Mouse (Mus musculus): ENCODE measurements around the gene Derl3. TPM values are rescaled to one million over a fixed set of nuclear protein-coding genes. Genes with fewer than 3 reads are reported as not detected.
A peak's percentile ranks its signal among the peaks of the same experiment; 100 is the strongest.
"Not testable (repeated sequence)": the region's sequence is repeated elsewhere in the genome, so short reads cannot be mapped to it uniquely, and the experiment has no call there.

The Derl3 gene
- total RNA-seq (2022): 1 to 10 TPM in 1 of 4 experiments, not detected in 3; 1.1 TPM

GRCm38 (mm10) chr10:75893089-75893750 is at the start of gene Derl3:
Derl3 (plus strand) TSS chr10:75893413.
- DNase-seq (ENCODE audit: low spot score in 2 of 2): peak; percentile 83 to 86

GRCm38 (mm10) chr10:75843898-75844297 is 49.3 kb upstream of the Derl3 start:
- not testable (repeated sequence) for DNase-seq (ENCODE audit: low spot score in 2 of 2)

- DNase-seq (ENCODE audit: low spot score in 2 of 2): no peak
Observed at GRCm38 (mm10) chr10:75844800-75845199, 48.4 kb upstream of the Derl3 start.

GRCm38 (mm10) chr10:75845306-75845930 is 47.8 kb upstream of the Derl3 start:
- DNase-seq (ENCODE audit: low spot score in 2 of 2): no peak

- no peak for DNase-seq (ENCODE audit: low spot score in 2 of 2)
Observed at GRCm38 (mm10) chr10:75848382-75848781, 44.8 kb upstream of the Derl3 start.

GRCm38 (mm10) chr10:75851076-75851475 is 42.1 kb upstream of the Derl3 start:
- DNase-seq (ENCODE audit: low spot score in 2 of 2): no peak

GRCm38 (mm10) chr10:75851681-75852080 is 41.5 kb upstream of the Derl3 start:
- no peak for DNase-seq (ENCODE audit: low spot score in 2 of 2)

- DNase-seq (ENCODE audit: low spot score in 2 of 2): no peak
Observed at GRCm38 (mm10) chr10:75852539-75853125, 40.6 kb upstream of the Derl3 start.

- DNase-seq (ENCODE audit: low spot score in 2 of 2): peak; percentile 69 to 70
Observed at GRCm38 (mm10) chr10:75853452-75853851, 39.8 kb upstream of the Derl3 start.

GRCm38 (mm10) chr10:75854096-75854495 is 39.1 kb upstream of the Derl3 start:
- no peak for DNase-seq (ENCODE audit: low spot score in 2 of 2)

- no peak for DNase-seq (ENCODE audit: low spot score in 2 of 2)
Observed at GRCm38 (mm10) chr10:75854791-75855190, 38.4 kb upstream of the Derl3 start.

- no peak for DNase-seq (ENCODE audit: low spot score in 2 of 2)
Observed at GRCm38 (mm10) chr10:75855416-75855981, 37.7 kb upstream of the Derl3 start.

- DNase-seq (ENCODE audit: low spot score in 2 of 2): no peak
Observed at GRCm38 (mm10) chr10:75856155-75856907, 36.9 kb upstream of the Derl3 start.

GRCm38 (mm10) chr10:75856976-75857375 is 36.2 kb upstream of the Derl3 start:
- DNase-seq (ENCODE audit: low spot score in 2 of 2): no peak

GRCm38 (mm10) chr10:75857598-75857997 is 35.6 kb upstream of the Derl3 start:
- DNase-seq (ENCODE audit: low spot score in 2 of 2): no peak

GRCm38 (mm10) chr10:75859107-75859746 is 34.0 kb upstream of the Derl3 start:
- DNase-seq (ENCODE audit: low spot score in 2 of 2): no peak

- DNase-seq (ENCODE audit: low spot score in 2 of 2): peak; percentile 72 to 77
Observed at GRCm38 (mm10) chr10:75859786-75860470, 33.3 kb upstream of the Derl3 start, which contains the start of gene Mif. Mif (minus strand) TSS chr10:75860240.

- no peak for DNase-seq (ENCODE audit: low spot score in 2 of 2)
Observed at GRCm38 (mm10) chr10:75860746-75861145, 32.5 kb upstream of the Derl3 start.

- DNase-seq (ENCODE audit: low spot score in 2 of 2): no peak
Observed at GRCm38 (mm10) chr10:75861587-75861986, 31.6 kb upstream of the Derl3 start.
